Mouse (Mus musculus): ENCODE measurements around the gene Wnt2b. TPM values are rescaled to one million over a fixed set of nuclear protein-coding genes. Genes with fewer than 3 reads are reported as not detected.

The Wnt2b gene
- polyA plus RNA-seq, 1 experiment, result 4.0 TPM

- WGBS, result 70% methylated on average over 8 of the region's 8 CpGs
- DNase-seq (ENCODE audit: low read depth, low spot score), result no peak
These were observed 3.5 kb upstream of the Wnt2b start for GRCm38 (mm10) chr3:104965070-104965855.

GRCm38 (mm10) chr3:104963331-104964276 is 1.9 kb upstream of the Wnt2b start:
- no peak for DNase-seq (ENCODE audit: low read depth, low spot score)
- WGBS, result 42% methylated on average over 13 of the region's 13 CpGs

- no peak for DNase-seq (ENCODE audit: low read depth, low spot score)
- 21% methylated on average over 5 of the region's 5 CpGs for WGBS
These were observed 1.1 kb upstream of the Wnt2b start for GRCm38 (mm10) chr3:104962866-104963265.

GRCm38 (mm10) chr3:104962141-104962611 is 455 bp upstream of the Wnt2b start:
- WGBS, result under 1% methylated on average over 31 of the region's 31 CpGs
- no peak for DNase-seq (ENCODE audit: low read depth, low spot score)

GRCm38 (mm10) chr3:104960026-104961000 is 1.4 kb downstream of the Wnt2b start:
- 27% methylated on average over 19 of the region's 19 CpGs for WGBS
- no peak for DNase-seq (ENCODE audit: low read depth, low spot score)

- DNase-seq (ENCODE audit: low read depth, low spot score), result no peak
- 66% methylated on average over 6 of the region's 6 CpGs for WGBS
These were observed 5.6 kb downstream of the Wnt2b start for GRCm38 (mm10) chr3:104956131-104956581.

- WGBS, result 98% methylated on average over 15 of the region's 15 CpGs
- DNase-seq (ENCODE audit: low read depth, low spot score), result no peak
These were observed 7.2 kb downstream of the Wnt2b start for GRCm38 (mm10) chr3:104954551-104954950.

- DNase-seq (ENCODE audit: low read depth, low spot score), result no peak
- 95% methylated on average over 3 of the region's 3 CpGs for WGBS
These were observed 7.6 kb downstream of the Wnt2b start for GRCm38 (mm10) chr3:104954137-104954536.

GRCm38 (mm10) chr3:104952891-104953670 is 8.6 kb downstream of the Wnt2b start:
- DNase-seq (ENCODE audit: low read depth, low spot score), result no peak
- 92% methylated on average over 23 of the region's 23 CpGs for WGBS

GRCm38 (mm10) chr3:104950926-104951325 is 10.8 kb downstream of the Wnt2b start:
- no peak for DNase-seq (ENCODE audit: low read depth, low spot score)
- 94% methylated on average over 12 of the region's 12 CpGs for WGBS

- DNase-seq (ENCODE audit: low read depth, low spot score), result no peak
These were observed 16.8 kb downstream of the Wnt2b start for GRCm38 (mm10) chr3:104944894-104945293.

GRCm38 (mm10) chr3:104943333-104943732 is 18.4 kb downstream of the Wnt2b start:
- 80% methylated on average over 8 of the region's 8 CpGs for WGBS
- DNase-seq (ENCODE audit: low read depth, low spot score), result no peak

More at GRCm38 (mm10) chr3:104944894-104945293, 16.8 kb downstream of the Wnt2b start:
- WGBS, result 79% methylated on average over 9 of the region's 9 CpGs

GRCm38 (mm10) chr3:104942682-104943081 is 19.0 kb downstream of the Wnt2b start:
- WGBS, result 85% methylated on average over 5 of the region's 5 CpGs
- no peak for DNase-seq (ENCODE audit: low read depth, low spot score)

GRCm38 (mm10) chr3:104940691-104941090 is 21.0 kb downstream of the Wnt2b start:
- 87% methylated on average over 6 of the region's 6 CpGs for WGBS
- DNase-seq (ENCODE audit: low read depth, low spot score), result no peak

GRCm38 (mm10) chr3:104938327-104938726 is 23.4 kb downstream of the Wnt2b start:
- no peak for DNase-seq (ENCODE audit: low read depth, low spot score)
- WGBS, result 71% methylated on average over 4 of the region's 4 CpGs

GRCm38 (mm10) chr3:104937728-104938305 is 23.9 kb downstream of the Wnt2b start:
- no peak for DNase-seq (ENCODE audit: low read depth, low spot score)
- 72% methylated on average over 2 of the region's 2 CpGs for WGBS

- no peak for DNase-seq (ENCODE audit: low read depth, low spot score)
- WGBS, result 92% methylated on average over 6 of the region's 6 CpGs
These were observed 32.3 kb downstream of the Wnt2b start for GRCm38 (mm10) chr3:104929385-104929784.

- 71% methylated on average over 3 of the region's 3 CpGs for WGBS
These were observed 46.7 kb downstream of the Wnt2b start for GRCm38 (mm10) chr3:104914986-104915385.

More at GRCm38 (mm10) chr3:104914986-104915385, 46.7 kb downstream of the Wnt2b start:
- no peak for DNase-seq (ENCODE audit: low read depth, low spot score)

Measured in large intestine, adult 2 months (tissue).